Mouse (Mus musculus): Measurements from ENCODE around the gene Tmem94.

GRCm38 (mm10) chr11:115812095-115812494 lies 46.9 kb downstream of the Tmem94 start:
- TF ChIP-seq MAFK (IDR thresholded peaks at IDR 0.05; ENCODE audit: insufficient read depth, low read depth, low read length) (no peak), CHD2 (IDR thresholded peaks at IDR 0.05; ENCODE audit: low read depth, low read length) (no peak), ZNF384 (IDR thresholded peaks at IDR 0.05; ENCODE audit: low read depth, low read length) (no peak), HCFC1 (IDR thresholded peaks at IDR 0.05; ENCODE audit: borderline replicate concordance, insufficient read depth, low read length) (no peak), ZC3H11A (IDR thresholded peaks at IDR 0.05; ENCODE audit: borderline replicate concordance, low read depth, low read length) (no peak)
